Mouse (Mus musculus) stomach, postnatal 0 days (tissue): Measurements from ENCODE around the gene Gxylt1. TPM values are rescaled to one million over a fixed set of nuclear protein-coding genes. Genes with fewer than 3 reads are reported as not detected.

Experiments
- ATAC-seq: fragments of 200-750 bp; cut with Nextera tagmentation; 2 replicates; pipeline ENCODE4 v1.8.0; 2017; ENCODE audit not compliant: low FRiP score, low TSS enrichment
- DNase-seq: peaks from one replicate; pipeline ENCODE4 v3.0.0-alpha.2; 2016; ENCODE audit warnings: low spot score
- H3K27ac ChIP-seq: fragments of 300-500 bp; sonication (generic); replicated peaks from 2 replicates; pipeline ENCODE4 v1.5.1; 2014; ENCODE audit warnings: mild to moderate bottlenecking, control low read depth
- H3K27me3 ChIP-seq: fragments of 300-500 bp; sonication (generic); 2 replicates; pipeline ENCODE4 v1.6.1; 2014; ENCODE audit warnings: low read length; ENCODE audit not compliant: control insufficient read depth, insufficient read depth
- H3K36me3 ChIP-seq: fragments of 300-500 bp; sonication (generic); 2 replicates; pipeline ENCODE4 v1.6.1; 2014; ENCODE audit warnings: low read length, mixed read lengths; ENCODE audit not compliant: control insufficient read depth, insufficient read depth
- H3K4me1 ChIP-seq: fragments of 300-500 bp; sonication (generic); replicated peaks from 2 replicates; pipeline ENCODE4 v1.6.1; 2014; ENCODE audit warnings: antibody characterized with exemption; ENCODE audit not compliant: control insufficient read depth, insufficient read depth
- H3K4me2 ChIP-seq: fragments of 300-500 bp; sonication (generic); replicated peaks from 2 replicates; pipeline ENCODE4 v1.6.1; 2014; ENCODE audit warnings: low read depth, mild to moderate bottlenecking, control low read depth, moderate library complexity
- H3K4me3 ChIP-seq: fragments of 300-500 bp; sonication (generic); 2 replicates; pipeline ENCODE4 v1.5.1; 2014; ENCODE audit warnings: low read depth, low read length, control low read depth
- H3K9ac ChIP-seq: fragments of 300-500 bp; sonication (generic); 2 replicates; pipeline ENCODE4 v1.6.1; 2014; ENCODE audit warnings: mild to moderate bottlenecking, low read length, control low read depth, mixed read lengths
- H3K9me3 ChIP-seq: fragments of 300-500 bp; sonication (generic); 2 replicates; pipeline ENCODE4 v1.6.1; 2016; ENCODE audit warnings: low read length; ENCODE audit not compliant: control insufficient read depth
- CTCF ChIP-seq: IDR thresholded peaks from 2 replicates; pipeline ENCODE4 v1.5.1; 2016; ENCODE audit warnings: antibody characterized with exemption, low read depth, mild to moderate bottlenecking, moderate library complexity
- EP300 ChIP-seq: optimal IDR thresholded peaks from 2 replicates; pipeline ENCODE3; 2016; ENCODE audit warnings: antibody characterized with exemption
- WGBS: fragments of 180-500 bp; shearing (Covaris S2); extraction: QIAGEN DNeasy Blood & Tissue Kit; methylation state at CpG from one replicate; pipeline ENCODE4 v1.1.7; 2014; 5-methylcytosine and 5-hydroxymethylcytosine counted together
- polyA plus RNA-seq: library from polyadenylated mRNA; unstranded; fragments of >200 nt; fragmentation: Nextera tagmentation; extraction: Ambion mirVana; gene quantifications from 2 replicates; pipeline ENCODE4 v1.2.1, GENCODE M21; 2015

Gxylt1 gene
- polyA plus RNA-seq, 1 experiment from 2014 or later, result 5.7 TPM

GRCm38 (mm10) chr15:93222475-93222874 is 52.5 kb downstream of the Gxylt1 start:
- no peak overlapping the region for H3K9ac ChIP-seq
- 56% methylated on average over 7 of the region's 7 CpGs for WGBS
- H3K27me3 ChIP-seq, result no peaks in the 10 kb centered on the region
- H3K9me3 ChIP-seq, result no peaks in the 10 kb centered on the region
- H3K36me3 ChIP-seq, result no peaks in the 10 kb centered on the region
- H3K4me3 ChIP-seq, result no peak overlapping the region
- DNase-seq (no peak), ATAC-seq (no peak)
- no peak overlapping the region for H3K4me2 ChIP-seq
- TF ChIP-seq EP300 (no peak), CTCF (peak; percentile 51)
- H3K4me1 ChIP-seq, result no peaks in the 10 kb centered on the region
- H3K27ac ChIP-seq, result no peak overlapping the region

- H3K9me3 ChIP-seq, result no peaks in the 10 kb centered on the region
- WGBS, result 88% methylated on average over 9 of the region's 9 CpGs
- TF ChIP-seq CTCF (no peak), EP300 (no peak)
Observed at GRCm38 (mm10) chr15:93212617-93213016, 62.4 kb downstream of the Gxylt1 start.

GRCm38 (mm10) chr15:93204861-93205260 is 70.1 kb downstream of the Gxylt1 start:
- H3K27ac ChIP-seq, result no peak overlapping the region
- H3K9ac ChIP-seq, result no peak overlapping the region
- no peaks in the 10 kb centered on the region for H3K27me3 ChIP-seq
- DNase-seq (no peak), ATAC-seq (no peak)
- H3K36me3 ChIP-seq, result no peaks in the 10 kb centered on the region
- no peaks in the 10 kb centered on the region for H3K4me1 ChIP-seq
- WGBS, result 76% methylated on average over 1 of the region's 1 CpGs
- H3K4me3 ChIP-seq, result no peak overlapping the region
- H3K9me3 ChIP-seq, result no peaks in the 10 kb centered on the region
- no peak overlapping the region for H3K4me2 ChIP-seq
- TF ChIP-seq CTCF (no peak), EP300 (no peak)

More at GRCm38 (mm10) chr15:93212617-93213016, 62.4 kb downstream of the Gxylt1 start:
- Histone ChIP-seq H3K4me1 (no peaks in the 10 kb centered on the region), H3K4me2 (no peak overlapping the region), H3K27me3 (no peaks in the 10 kb centered on the region), H3K9ac (no peak overlapping the region), H3K27ac (no peak overlapping the region), H3K4me3 (no peak overlapping the region), H3K36me3 (no peaks in the 10 kb centered on the region)
- ATAC-seq (no peak), DNase-seq (no peak)

- ATAC-seq (no peak), DNase-seq (no peak)
- H3K27ac ChIP-seq, result no peak overlapping the region
- H3K9me3 ChIP-seq, result no peaks in the 10 kb centered on the region
- H3K36me3 ChIP-seq, result no peaks in the 10 kb centered on the region
- no peak overlapping the region for H3K4me3 ChIP-seq
- H3K27me3 ChIP-seq, result no peaks in the 10 kb centered on the region
- TF ChIP-seq EP300, result no peak
- TF ChIP-seq CTCF, result no peak
- H3K4me1 ChIP-seq, result no peaks in the 10 kb centered on the region
- WGBS, result 60% methylated on average over 5 of the region's 5 CpGs
- H3K9ac ChIP-seq, result no peak overlapping the region
- no peak overlapping the region for H3K4me2 ChIP-seq
Observed at GRCm38 (mm10) chr15:93201956-93202355, 73.0 kb downstream of the Gxylt1 start.

GRCm38 (mm10) chr15:93191387-93192145 is 83.4 kb downstream of the Gxylt1 start:
- no peak overlapping the region for H3K9ac ChIP-seq
- TF ChIP-seq EP300 (no peak), CTCF (no peak)
- no peaks in the 10 kb centered on the region for H3K36me3 ChIP-seq
- H3K9me3 ChIP-seq, result no peaks in the 10 kb centered on the region
- WGBS, result 75% methylated on average over 12 of the region's 12 CpGs
- no peak for ATAC-seq
- H3K4me1 ChIP-seq, result no peaks in the 10 kb centered on the region
- no peak for DNase-seq
- H3K4me3 ChIP-seq, result no peak overlapping the region
- no peak overlapping the region for H3K27ac ChIP-seq
- no peaks in the 10 kb centered on the region for H3K27me3 ChIP-seq
- H3K4me2 ChIP-seq, result no peak overlapping the region

Other genes starting within 250 kb of the Gxylt1 start
- 44.7 and 46.7 TPM in 2 replicates for gene Yaf2, start 61.8 kb upstream of the Gxylt1 start, polyA plus RNA-seq
- gene Zcrb1, start 123.2 kb upstream of the Gxylt1 start, polyA plus RNA-seq, result 86.8 and 90.7 TPM in 2 replicates
- 18.2 and 19.3 TPM in 2 replicates for gene Pphln1, start 123.2 kb upstream of the Gxylt1 start, polyA plus RNA-seq